Mouse (Mus musculus) left cerebral cortex, adult 2 months (tissue): ENCODE data around the gene Parvb. TPM values are rescaled to one million over a fixed set of nuclear protein-coding genes. Genes with fewer than 3 reads are reported as not detected.

ENCODE experiments used
- DNase-seq, 2 experiments: peaks; one replicate each; pipeline ENCODE4 v3.0.0; 2021 to 2022; ENCODE audit warnings: low spot score in 2 of 2, mixed read lengths in 1 of 2; ENCODE audit errors: extremely low spot score in 1 of 2
- H3K27ac ChIP-seq: fragments of 200-600 bp; 2 replicates; pipeline ENCODE4 v1.8.1; 2022
- H3K4me3 ChIP-seq: fragments of 200-600 bp; 2 replicates; pipeline ENCODE4 v1.8.1; 2022
- CTCF ChIP-seq: fragments of 200-600 bp; IDR thresholded peaks from 2 replicates; pipeline ENCODE4 v1.8.1; 2022; ENCODE audit warnings: antibody characterized with exemption, mild to moderate bottlenecking, moderate library complexity
- intact Hi-C: fragments of 180-260 bp; cut with DNase I; formaldehyde crosslinking; loops from one replicate; pipeline ENCODE4 v1.15.1; 2025
- long read RNA-seq, 2 experiments: library from polyadenylated mRNA; stranded (forward); transcript quantifications; one replicate each; pipeline ENCODE4 v2.0.0; 2021; ENCODE audit warnings: borderline mapping rate in 2 of 2
- total RNA-seq, 2 experiments: library from RNA; stranded (reverse); gene quantifications; 2 replicates each; pipeline ENCODE4 v1.2.3; 2021

Parvb gene
- total RNA-seq = 10 to 100 TPM; 19.3 to 20.9 TPM
- long read RNA-seq, experiment 1, partial matches to known transcripts = 0 of 2 reads
- long read RNA-seq, experiment 1, other reads (novel, unspliced or antisense) = 1 of 2 reads
- long read RNA-seq, experiment 2, partial matches to known transcripts = 0 of 1 reads
- long read RNA-seq, experiment 2, other reads (novel, unspliced or antisense) = 1 of 1 reads

DNA sequence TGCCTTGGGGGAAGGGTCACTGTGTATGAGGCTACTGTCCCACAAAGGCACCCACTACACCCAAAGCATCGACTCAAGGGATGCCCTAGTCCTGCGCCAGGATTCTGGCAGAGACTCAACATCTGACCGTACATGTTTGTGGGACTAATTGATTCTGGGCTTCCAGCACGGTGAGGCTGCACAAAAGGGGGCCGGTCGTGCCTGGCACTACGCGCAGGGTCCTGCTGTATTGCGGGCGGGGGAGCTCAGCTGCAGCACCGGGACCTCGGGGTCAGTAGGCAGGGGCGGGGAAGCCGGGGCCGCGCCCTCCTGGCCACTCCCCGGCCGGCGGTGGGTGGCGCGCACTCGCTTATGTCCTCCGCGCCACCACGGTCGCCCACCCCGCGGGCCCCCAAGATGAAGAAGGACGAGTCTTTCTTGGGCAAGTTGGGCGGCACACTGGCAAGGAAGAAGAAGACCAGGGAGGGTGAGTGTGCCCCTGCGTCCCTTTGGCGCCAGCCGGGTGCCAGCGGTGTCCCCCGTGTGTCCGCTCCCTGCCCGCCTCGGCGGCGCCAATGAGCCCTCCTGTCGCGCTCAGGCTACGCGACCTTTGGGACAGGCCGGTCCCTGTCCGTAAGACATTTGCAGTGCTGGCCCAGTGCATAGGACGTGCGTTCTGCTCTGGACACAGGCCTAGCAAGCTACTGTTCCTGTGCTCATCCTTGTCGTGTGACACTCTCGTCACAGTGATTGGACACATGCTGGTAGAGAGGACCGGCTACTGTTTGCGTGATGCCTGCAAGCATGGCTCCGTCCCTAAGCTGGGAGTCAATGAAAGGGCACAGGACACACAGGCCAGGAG lies at the start of gene Parvb:
Parvb (plus strand) TSS at position 323 of the 841 bp plus-strand sequence.
- intact Hi-C loops = no loop called here
- Histone ChIP-seq H3K4me3 (peak within 1 kb of the TSS; percentile 58), H3K27ac (peak within 1 kb of the TSS; percentile 84)
- no peak for TF ChIP-seq CTCF
- peak in 1 of 2 experiments; percentile 44 for DNase-seq

DNA sequence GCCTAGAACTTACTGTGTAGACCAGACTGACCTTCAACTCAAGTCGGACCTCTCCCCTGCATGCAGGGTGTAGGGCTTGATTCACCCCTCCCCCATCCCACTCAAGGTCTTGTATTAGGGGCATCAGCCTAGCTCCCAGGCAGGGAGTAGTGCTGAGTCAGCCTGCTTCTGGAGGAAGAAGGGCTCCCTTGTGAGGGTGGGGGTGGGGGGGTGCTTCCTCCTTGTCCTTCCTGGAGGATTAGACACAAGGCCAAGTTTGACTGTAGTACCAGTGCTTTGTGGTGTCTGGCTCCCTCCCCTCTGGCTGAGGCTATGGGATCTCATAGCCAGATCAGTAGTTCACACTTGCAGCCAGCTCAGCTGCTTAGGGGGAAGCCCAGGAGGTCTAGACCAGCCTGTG lies 47.9 kb upstream of the Parvb start:
- Histone ChIP-seq H3K27ac (no peak overlapping the region), H3K4me3 (no peak overlapping the region)
- intact Hi-C loops = no loop called here
- no peak for DNase-seq
- no peak for TF ChIP-seq CTCF

DNA sequence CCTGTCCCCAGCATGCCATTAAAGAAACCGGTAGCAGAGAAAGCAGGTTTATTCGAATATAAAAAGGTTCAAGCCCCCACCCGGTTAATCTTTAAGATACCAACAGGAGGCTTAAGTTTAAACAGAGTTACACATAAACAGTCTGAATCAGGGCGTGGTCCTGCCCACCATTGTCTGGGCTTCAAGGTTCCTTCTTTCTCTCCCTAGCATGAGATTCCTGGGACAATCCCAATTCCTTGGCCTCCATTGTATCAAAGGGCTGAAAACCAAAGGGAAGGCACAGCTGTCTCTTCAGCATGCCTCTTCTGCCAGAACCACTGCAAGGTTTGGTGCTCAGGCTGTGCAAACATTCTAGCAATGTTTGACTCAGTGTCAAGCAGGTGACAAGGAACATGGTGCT lies 45.6 kb upstream of the Parvb start:
- Histone ChIP-seq H3K4me3 (no peak overlapping the region), H3K27ac (no peak overlapping the region)
- intact Hi-C loops = no loop called here
- no peak for DNase-seq
- no peak for TF ChIP-seq CTCF

DNA sequence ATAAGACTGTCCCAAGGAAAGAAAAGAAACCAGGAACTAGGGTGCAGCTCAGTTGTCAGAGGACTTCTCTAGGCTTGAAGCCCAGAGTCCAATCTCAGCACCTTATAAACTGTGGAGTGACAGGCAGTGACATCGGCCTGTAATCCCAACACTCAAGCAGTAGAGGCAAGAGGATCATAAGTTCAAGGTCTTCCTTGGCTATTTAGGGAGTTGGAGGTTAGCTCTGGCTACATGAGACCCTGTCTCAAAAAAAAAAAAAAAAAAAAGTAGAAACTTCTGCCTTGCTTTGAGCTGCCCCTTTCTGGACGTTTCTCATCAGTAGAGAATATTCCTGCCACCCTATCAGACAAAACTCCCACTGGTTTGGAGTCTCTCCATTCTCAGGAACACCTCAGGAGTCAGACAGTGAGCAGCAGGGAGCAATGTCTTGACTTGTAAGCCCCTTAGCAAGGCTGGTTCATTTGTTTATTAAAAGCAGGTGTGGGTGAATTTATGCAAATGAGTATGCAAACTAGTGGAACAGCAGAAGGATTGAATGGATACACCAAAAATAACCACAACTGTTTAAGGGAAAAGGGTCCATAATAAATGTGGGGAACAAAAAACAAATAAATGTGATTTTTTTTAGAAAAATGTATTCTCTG lies 42.8 kb upstream of the Parvb start:
- intact Hi-C loops = no loop called here
- H3K4me3 ChIP-seq = no peak overlapping the region
- no peak for TF ChIP-seq CTCF
- no peak for DNase-seq
- H3K27ac ChIP-seq = no peak overlapping the region

DNA sequence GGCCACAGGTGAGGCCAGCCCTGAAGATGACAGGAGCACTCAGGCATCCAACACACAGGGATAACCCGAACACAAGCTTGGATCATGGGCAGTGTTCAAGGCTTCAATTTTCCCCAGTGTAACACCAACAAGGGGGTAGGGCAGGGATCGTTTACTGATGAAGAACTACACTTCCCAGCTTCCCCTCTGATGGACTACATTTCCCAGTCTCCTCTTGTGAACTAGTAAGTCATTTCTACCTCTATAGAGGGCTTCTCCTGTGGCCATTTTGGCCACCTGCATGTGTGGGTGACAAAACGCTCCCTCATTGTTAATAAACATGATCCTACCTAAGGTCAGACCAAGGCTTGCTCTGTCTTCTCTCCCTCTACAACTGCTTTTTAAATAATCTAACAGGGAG lies 42.0 kb upstream of the Parvb start:
- intact Hi-C loops = no loop called here
- no peak for TF ChIP-seq CTCF
- no peak for DNase-seq
- Histone ChIP-seq H3K27ac (no peak overlapping the region), H3K4me3 (no peak overlapping the region)

DNA sequence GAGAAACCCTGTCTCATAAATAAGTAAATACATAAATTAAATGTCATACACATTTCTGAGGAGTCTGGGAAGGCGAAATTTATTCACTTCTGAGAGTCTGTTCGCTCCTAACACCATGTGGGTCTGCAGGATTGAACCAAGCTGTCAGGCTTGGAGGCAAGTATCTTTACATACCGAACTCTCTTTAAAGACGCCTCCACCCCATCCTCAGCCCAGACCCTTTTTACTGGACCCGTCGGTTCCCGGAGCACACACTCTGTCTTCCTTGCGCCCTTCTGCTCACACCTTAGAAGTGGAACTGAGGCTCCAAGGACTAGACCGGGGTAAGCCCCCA lies 40.2 kb upstream of the Parvb start:
- Histone ChIP-seq H3K4me3 (peak overlapping the region; percentile 79), H3K27ac (peak overlapping the region; percentile 95)
- TF ChIP-seq CTCF = no peak
- DNase-seq = no peak
- intact Hi-C loops = no loop called here

DNA sequence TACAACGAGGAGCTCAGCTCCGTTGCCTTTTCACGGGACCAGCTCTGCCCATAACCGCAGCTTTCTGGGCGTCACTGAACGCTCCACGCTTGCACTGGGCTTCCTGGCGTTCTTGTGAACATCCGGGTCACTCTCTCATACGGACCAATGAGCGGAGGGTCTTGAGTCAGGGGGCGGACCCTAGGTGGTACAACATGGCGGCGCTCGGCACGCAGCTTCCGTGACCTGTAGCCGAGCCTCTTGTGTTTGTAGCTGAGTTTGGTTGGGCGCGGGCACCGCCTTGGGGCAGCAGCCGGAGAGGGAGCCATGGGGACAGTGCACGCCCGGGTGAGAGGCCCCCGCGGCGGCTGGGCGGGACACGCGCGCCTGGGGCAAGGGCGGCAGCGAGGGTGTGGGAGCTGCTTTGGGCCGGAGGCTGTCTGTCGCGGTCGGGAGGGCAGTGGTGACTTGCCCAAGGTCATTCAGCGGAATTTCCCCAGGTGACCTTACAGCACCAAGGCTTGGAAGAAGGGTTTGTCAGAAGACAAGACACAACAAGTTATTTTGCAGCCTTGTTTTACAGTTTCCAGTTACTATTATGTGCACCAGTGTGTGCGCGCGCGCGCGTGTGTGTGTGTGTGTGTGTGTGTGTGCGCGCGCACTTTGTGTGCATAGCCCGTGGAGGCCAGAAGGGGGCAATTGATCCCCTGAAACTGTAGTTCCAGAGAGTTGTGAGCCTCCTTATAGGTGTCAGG lies 39.6 kb upstream of the Parvb start, which contains the start of gene Samm50:
Samm50 (plus strand) TSS at position 184 of the 734 bp plus-strand sequence.
- H3K4me3 ChIP-seq = peak within 1 kb of the TSS; percentile 79
- intact Hi-C loops = no loop called here
- TF ChIP-seq CTCF = no peak; the same call in none of the 2 replicates

DNA sequence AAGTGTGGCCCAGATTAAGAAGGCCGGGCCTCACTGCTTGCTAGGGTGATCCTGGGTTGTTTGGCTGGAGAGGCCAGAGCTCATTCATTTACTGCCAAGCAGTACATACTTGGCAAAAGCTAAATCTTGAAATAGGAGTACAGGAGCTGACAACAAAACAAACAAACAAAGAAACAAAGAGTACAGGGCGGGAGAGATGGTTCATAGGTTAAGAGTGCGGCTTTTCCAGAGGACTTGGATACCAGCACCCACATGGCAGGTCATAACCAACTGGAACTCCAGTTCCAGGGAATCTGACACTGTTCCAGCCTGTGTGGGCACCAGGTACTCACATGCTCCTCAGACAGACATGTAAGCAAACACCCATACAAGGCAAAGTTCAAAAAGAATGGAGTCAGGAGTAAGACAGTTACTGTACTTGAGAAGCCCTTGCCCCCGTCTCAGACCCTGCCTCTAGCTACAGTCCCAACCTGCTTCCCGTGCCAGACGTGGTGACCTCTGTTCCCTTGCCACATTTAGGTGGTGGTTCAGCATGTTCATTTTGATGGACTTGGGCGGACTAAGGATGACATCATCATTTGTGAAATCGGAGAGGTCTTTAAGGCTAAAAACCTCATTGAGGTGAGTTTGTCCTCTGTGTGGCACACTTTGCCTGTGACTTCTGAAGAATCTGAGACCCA lies 35.2 kb upstream of the Parvb start:
- TF ChIP-seq CTCF = no peak
- H3K27ac ChIP-seq = no peak overlapping the region
- intact Hi-C loops = no loop called here
- no peak for DNase-seq
- no peak overlapping the region for H3K4me3 ChIP-seq

More for the DNA sequence above, 39.6 kb upstream of the Parvb start, which contains the start of gene Samm50:
- peak; percentile 89 to 90 for DNase-seq
- peak within 1 kb of the TSS; percentile 95 for H3K27ac ChIP-seq

DNA sequence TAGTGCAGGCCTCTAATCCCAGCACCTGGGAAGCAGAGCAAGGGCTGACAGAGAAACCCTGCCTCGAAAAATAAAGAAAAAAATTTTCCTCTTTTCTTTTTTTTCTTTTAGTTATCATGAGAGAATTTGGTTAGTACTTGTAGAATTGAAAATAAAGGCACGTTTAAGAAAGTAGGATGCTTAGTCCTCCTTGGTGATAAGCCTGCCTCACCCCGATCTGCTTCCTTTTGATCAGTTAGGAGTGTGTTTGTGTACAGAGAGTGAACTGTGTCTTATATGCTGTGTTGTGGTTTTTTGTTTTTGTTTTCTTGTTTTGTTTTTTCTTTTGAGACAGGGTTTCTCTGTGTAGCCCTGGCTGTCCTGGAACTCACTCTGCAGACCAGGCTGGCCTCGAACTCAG lies 24.5 kb upstream of the Parvb start:
- Histone ChIP-seq H3K27ac (no peak overlapping the region), H3K4me3 (no peak overlapping the region)
- intact Hi-C loops = no loop called here
- no peak for TF ChIP-seq CTCF
- no peak for DNase-seq

DNA sequence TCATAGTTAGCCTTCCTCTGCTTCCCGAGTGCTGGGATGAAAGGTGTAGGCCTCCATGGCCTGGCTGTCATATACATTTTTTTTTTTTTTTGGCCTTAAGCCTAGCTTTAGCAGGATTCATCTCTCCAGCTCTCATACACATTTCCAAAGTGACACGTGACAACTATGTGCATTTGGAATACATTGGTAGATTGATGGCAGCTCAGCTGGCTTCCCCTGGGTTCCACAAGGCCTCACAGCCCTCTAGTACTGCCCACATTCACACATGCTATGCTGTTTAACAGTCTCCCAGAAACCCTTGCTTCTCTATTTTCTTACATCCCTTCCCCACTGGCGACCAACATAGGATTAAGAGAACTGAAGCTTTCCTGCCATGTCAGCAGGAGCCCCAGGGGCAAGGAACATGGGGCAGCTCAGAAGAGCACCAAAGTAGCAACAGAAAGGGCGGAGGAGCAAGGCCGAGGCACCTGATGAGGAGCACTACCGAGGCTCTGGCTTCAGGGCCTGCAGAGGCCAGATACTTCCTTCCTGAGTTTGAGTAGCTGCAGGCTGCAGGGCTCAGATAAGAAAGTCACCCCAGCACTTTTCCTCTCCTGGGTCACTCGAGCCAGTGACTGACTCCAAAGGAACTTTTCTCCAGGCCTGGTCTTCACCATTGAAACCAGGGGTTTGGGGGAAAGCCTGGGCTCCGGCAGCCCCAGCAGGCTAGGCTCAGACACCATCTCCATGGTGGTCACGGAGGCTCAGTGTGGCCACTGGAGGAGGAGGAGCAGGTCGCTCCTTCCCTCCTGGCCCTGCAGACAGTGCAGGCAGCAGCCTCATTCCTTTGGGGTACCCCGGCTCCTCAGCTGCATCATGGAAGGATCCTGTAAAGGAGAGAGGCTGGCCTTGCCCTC lies 22.1 kb upstream of the Parvb start:
- no peak for DNase-seq
- intact Hi-C loops = loop anchor here (5.0 kb wide), 1 partner anchor 403 kb away; no protein-coding TSS in a partner anchor
- no peak overlapping the region for H3K4me3 ChIP-seq
- no peak for TF ChIP-seq CTCF
- peak overlapping the region; percentile 36 for H3K27ac ChIP-seq
